Mouse (Mus musculus): Measurements from ENCODE around the gene Tle3. TPM values are rescaled to one million over a fixed set of nuclear protein-coding genes. Genes with fewer than 3 reads are reported as not detected.

Tle3 gene
- polyA plus RNA-seq, 1 experiment = 39.1 TPM

GRCm38 (mm10) chr9:61435191-61435989 lies 63.2 kb downstream of the Tle3 start:
- H3K4me3 ChIP-seq (ENCODE audit: insufficient read depth, poor library complexity, severe bottlenecking) = no peak overlapping the region
- H3K79me2 ChIP-seq (ENCODE audit: control insufficient read depth, insufficient read depth) = no peaks in the 10 kb centered on the region
- H3K36me3 ChIP-seq (ENCODE audit: control insufficient read depth, insufficient read depth) = no peaks in the 10 kb centered on the region
- TF ChIP-seq USF1 (IDR thresholded peaks at IDR 0.05; ENCODE audit: low read depth) (no peak), FOSL1 (IDR thresholded peaks at IDR 0.05; ENCODE audit: insufficient read depth, low read length, poor library complexity, severe bottlenecking) (no peak), MYOD1 (IDR thresholded peaks at IDR 0.05; ENCODE audit: control insufficient read depth, insufficient read length, low read depth) (peak; percentile 55), MYOG (IDR thresholded peaks at IDR 0.05; ENCODE audit: control insufficient read depth, extremely low read depth, insufficient read length) (no peak), CEBPB (IDR thresholded peaks at IDR 0.05; ENCODE audit: low read depth) (no peak), MAX (IDR thresholded peaks at IDR 0.05) (no peak), CTCF (IDR thresholded peaks at IDR 0.05; ENCODE audit: control insufficient read depth, insufficient read depth, insufficient read length) (no peak)
- no peaks in the 10 kb centered on the region for H3K27me3 ChIP-seq (ENCODE audit: control insufficient read depth, insufficient read depth, insufficient read length)
- H3ac ChIP-seq (ENCODE audit: control insufficient read depth, insufficient read length, low read depth) = no peak overlapping the region
- H3K79me3 ChIP-seq (ENCODE audit: low read depth) = no peaks in the 10 kb centered on the region

- TF ChIP-seq USF1 (IDR thresholded peaks at IDR 0.05; ENCODE audit: low read depth) = peak; percentile 19
- no peak for TF ChIP-seq FOSL1 (IDR thresholded peaks at IDR 0.05; ENCODE audit: insufficient read depth, low read length, poor library complexity, severe bottlenecking)
- H3K79me3 ChIP-seq (ENCODE audit: low read depth) = no peaks in the 10 kb centered on the region
- H3K27me3 ChIP-seq (ENCODE audit: control insufficient read depth, insufficient read depth, insufficient read length) = no peaks in the 10 kb centered on the region
- H3K79me2 ChIP-seq (ENCODE audit: control insufficient read depth, insufficient read depth) = no peaks in the 10 kb centered on the region
- H3ac ChIP-seq (ENCODE audit: control insufficient read depth, insufficient read length, low read depth) = no peak overlapping the region
- H3K4me3 ChIP-seq (ENCODE audit: insufficient read depth, poor library complexity, severe bottlenecking) = no peak overlapping the region
- no peaks in the 10 kb centered on the region for H3K36me3 ChIP-seq (ENCODE audit: control insufficient read depth, insufficient read depth)
Measured at GRCm38 (mm10) chr9:61436104-61436503, 63.9 kb downstream of the Tle3 start.

DNA sequence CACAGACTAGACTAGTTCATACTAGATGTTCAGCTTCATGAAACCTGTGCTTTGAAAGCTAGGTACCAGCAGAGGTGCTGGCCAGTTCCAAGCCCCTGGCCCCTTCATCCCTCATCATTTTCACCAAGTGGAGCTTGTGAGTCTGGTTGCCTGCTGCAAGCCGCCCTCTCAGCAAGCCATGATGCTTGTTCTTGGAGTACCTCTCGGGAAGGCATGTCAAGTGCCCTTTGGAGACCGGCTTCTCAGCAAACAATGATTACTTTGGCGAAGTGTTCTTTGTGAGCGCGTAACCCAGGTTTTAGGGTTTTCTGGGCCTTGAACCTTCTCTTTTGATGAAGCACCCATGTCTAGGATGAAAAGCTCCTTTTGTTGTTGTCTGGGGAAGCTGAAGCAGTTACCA lies 64.6 kb downstream of the Tle3 start:
- Histone ChIP-seq H3ac (ENCODE audit: control insufficient read depth, insufficient read length, low read depth) (no peak overlapping the region), H3K27me3 (ENCODE audit: control insufficient read depth, insufficient read depth, insufficient read length) (no peaks in the 10 kb centered on the region), H3K79me2 (ENCODE audit: control insufficient read depth, insufficient read depth) (no peaks in the 10 kb centered on the region), H3K36me3 (ENCODE audit: control insufficient read depth, insufficient read depth) (no peaks in the 10 kb centered on the region), H3K79me3 (ENCODE audit: low read depth) (no peaks in the 10 kb centered on the region), H3K4me3 (ENCODE audit: insufficient read depth, poor library complexity, severe bottlenecking) (no peak overlapping the region)
- TF ChIP-seq MYOG (IDR thresholded peaks at IDR 0.05; ENCODE audit: control insufficient read depth, extremely low read depth, insufficient read length) (no peak), CEBPB (IDR thresholded peaks at IDR 0.05; ENCODE audit: low read depth) (no peak), USF1 (IDR thresholded peaks at IDR 0.05; ENCODE audit: low read depth) (no peak), MAX (IDR thresholded peaks at IDR 0.05) (no peak), MYOD1 (IDR thresholded peaks at IDR 0.05; ENCODE audit: control insufficient read depth, insufficient read length, low read depth) (no peak), FOSL1 (IDR thresholded peaks at IDR 0.05; ENCODE audit: insufficient read depth, low read length, poor library complexity, severe bottlenecking) (no peak), CTCF (IDR thresholded peaks at IDR 0.05; ENCODE audit: control insufficient read depth, insufficient read depth, insufficient read length) (no peak)

DNA sequence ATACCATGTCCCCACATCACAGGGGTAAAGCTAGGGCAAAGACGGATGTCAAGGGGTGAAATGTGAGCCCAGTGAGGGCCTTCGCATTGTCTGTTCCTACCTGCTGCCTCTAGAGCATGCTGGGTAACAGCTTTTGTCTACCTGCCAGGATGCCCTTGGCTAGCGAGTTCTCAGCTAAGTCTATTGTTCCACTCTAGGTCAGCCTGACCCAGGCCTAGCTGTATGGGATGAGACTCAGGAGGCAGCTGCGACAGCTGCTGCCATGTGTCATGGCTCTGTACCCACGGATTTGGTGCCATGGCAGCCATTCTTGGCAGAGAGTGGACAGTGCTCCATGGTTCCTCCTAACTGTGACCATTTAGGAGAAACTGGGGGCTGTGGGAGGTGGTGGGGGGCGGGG lies 66.9 kb downstream of the Tle3 start:
- Histone ChIP-seq H3K4me3 (ENCODE audit: insufficient read depth, poor library complexity, severe bottlenecking) (no peak overlapping the region), H3K27me3 (ENCODE audit: control insufficient read depth, insufficient read depth, insufficient read length) (no peaks in the 10 kb centered on the region), H3K79me2 (ENCODE audit: control insufficient read depth, insufficient read depth) (no peaks in the 10 kb centered on the region), H3K79me3 (ENCODE audit: low read depth) (no peaks in the 10 kb centered on the region), H3K36me3 (ENCODE audit: control insufficient read depth, insufficient read depth) (no peaks in the 10 kb centered on the region), H3ac (ENCODE audit: control insufficient read depth, insufficient read length, low read depth) (no peak overlapping the region)
- no peak for TF ChIP-seq FOSL1 (IDR thresholded peaks at IDR 0.05; ENCODE audit: insufficient read depth, low read length, poor library complexity, severe bottlenecking)
- TF ChIP-seq MYOD1 (IDR thresholded peaks at IDR 0.05; ENCODE audit: control insufficient read depth, insufficient read length, low read depth) = peak; percentile 24
- no peak for TF ChIP-seq CEBPB (IDR thresholded peaks at IDR 0.05; ENCODE audit: low read depth)

GRCm38 (mm10) chr9:61439979-61440378 lies 67.8 kb downstream of the Tle3 start:
- H3K36me3 ChIP-seq (ENCODE audit: control insufficient read depth, insufficient read depth) = no peaks in the 10 kb centered on the region
- TF ChIP-seq MYOD1 (IDR thresholded peaks at IDR 0.05; ENCODE audit: control insufficient read depth, insufficient read length, low read depth) = no peak
- TF ChIP-seq CEBPB (IDR thresholded peaks at IDR 0.05; ENCODE audit: low read depth) = no peak
- no peak for TF ChIP-seq USF1 (IDR thresholded peaks at IDR 0.05; ENCODE audit: low read depth)
- no peak for TF ChIP-seq MYOG (IDR thresholded peaks at IDR 0.05; ENCODE audit: control insufficient read depth, extremely low read depth, insufficient read length)
- TF ChIP-seq FOSL1 (IDR thresholded peaks at IDR 0.05; ENCODE audit: insufficient read depth, low read length, poor library complexity, severe bottlenecking) = no peak
- no peak for TF ChIP-seq MAX (IDR thresholded peaks at IDR 0.05)
- no peak for TF ChIP-seq CTCF (IDR thresholded peaks at IDR 0.05; ENCODE audit: control insufficient read depth, insufficient read depth, insufficient read length)

More at GRCm38 (mm10) chr9:61439979-61440378, 67.8 kb downstream of the Tle3 start:
- H3K79me3 ChIP-seq (ENCODE audit: low read depth) = no peaks in the 10 kb centered on the region
- H3K4me3 ChIP-seq (ENCODE audit: insufficient read depth, poor library complexity, severe bottlenecking) = no peak overlapping the region
- H3K79me2 ChIP-seq (ENCODE audit: control insufficient read depth, insufficient read depth) = no peaks in the 10 kb centered on the region
- no peak overlapping the region for H3ac ChIP-seq (ENCODE audit: control insufficient read depth, insufficient read length, low read depth)
- H3K27me3 ChIP-seq (ENCODE audit: control insufficient read depth, insufficient read depth, insufficient read length) = no peaks in the 10 kb centered on the region
